Mouse (Mus musculus) c-Kit-positive CD71-negative TER-119-negative erythroid progenitor cells, embryonic 14.5 days (primary cell): ENCODE data around the gene Ccsap.
A peak's percentile ranks its signal among the peaks of the same experiment; 100 is the strongest.

Experiments used
- DNase-seq: peaks from one replicate; pipeline ENCODE4 v3.0.0-alpha.2; 2013; ENCODE audit warnings: low read depth

Ccsap gene

GRCm38 (mm10) chr8:123877865-123878264, 17.9 kb upstream of the Ccsap start:
- no peak for DNase-seq

GRCm38 (mm10) chr8:123874324-123874723, 14.3 kb upstream of the Ccsap start:
- no peak for DNase-seq

DNA sequence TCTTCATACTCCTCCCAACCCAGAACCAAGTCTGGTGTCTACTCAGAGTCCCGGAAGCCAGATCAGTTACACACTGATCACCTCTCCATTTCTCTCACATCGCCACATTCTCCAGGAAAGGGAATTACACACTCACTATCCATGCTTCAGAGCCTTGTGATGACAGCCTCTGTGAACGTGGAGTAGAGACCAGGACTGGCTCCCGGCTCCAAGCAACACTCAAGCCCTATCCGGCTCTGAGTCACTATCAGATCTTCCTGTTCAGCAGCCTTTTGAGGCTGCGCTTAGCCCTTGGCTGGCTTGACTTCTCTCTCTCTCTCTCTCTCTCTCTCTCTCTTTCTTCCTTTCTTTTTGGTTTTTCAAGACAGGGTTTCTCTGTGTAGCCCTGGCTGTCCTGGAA, 13.4 kb upstream of the Ccsap start:
- DNase-seq, result no peak

GRCm38 (mm10) chr8:123872048-123872447, 12.0 kb upstream of the Ccsap start:
- no peak for DNase-seq

GRCm38 (mm10) chr8:123866971-123867370, 7.0 kb upstream of the Ccsap start:
- DNase-seq, result no peak

GRCm38 (mm10) chr8:123865786-123866185, 5.8 kb upstream of the Ccsap start:
- DNase-seq, result no peak

DNA sequence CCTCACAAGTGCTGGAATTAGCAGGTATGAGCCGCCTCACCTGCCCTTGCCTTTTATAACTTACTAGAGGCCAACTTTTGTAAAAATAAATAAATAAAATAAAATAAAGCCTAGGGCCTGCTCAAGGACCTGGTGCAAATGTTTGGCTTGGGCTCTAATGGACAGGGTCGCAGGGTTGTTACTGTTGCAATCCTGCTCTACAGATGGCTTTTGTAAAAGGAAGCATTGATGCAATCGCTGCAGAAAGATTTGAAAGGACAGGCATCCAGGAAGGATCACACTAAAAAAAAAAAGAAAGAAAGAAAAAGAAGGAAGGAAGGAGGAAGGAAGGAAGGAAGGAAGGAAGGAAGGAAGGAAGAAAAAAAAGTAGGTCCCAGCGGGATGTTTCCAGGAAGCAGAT, 377 bp upstream of the Ccsap start:
- no peak for DNase-seq

- DNase-seq, result peak; percentile 85
These were observed 915 bp downstream of the Ccsap start for GRCm38 (mm10) chr8:123858941-123859647.

DNA sequence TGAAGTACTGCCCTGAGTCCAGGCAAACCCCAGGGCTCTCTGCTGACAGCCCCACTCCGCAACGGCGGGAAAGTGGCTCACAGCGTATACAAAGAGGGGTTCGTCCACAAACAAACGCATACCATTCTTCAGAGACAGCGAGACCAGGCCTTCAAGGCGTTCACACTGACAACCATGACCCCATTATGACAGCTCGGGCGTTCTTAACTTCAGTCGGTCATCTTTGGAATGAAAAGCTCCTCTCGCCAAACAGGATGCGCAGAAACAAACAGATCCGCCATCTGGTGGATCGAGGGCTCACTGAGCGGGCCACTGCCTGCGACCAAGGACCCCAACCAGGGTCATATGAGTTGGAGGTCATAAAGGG, 1.5 kb downstream of the Ccsap start:
- no peak for DNase-seq

DNA sequence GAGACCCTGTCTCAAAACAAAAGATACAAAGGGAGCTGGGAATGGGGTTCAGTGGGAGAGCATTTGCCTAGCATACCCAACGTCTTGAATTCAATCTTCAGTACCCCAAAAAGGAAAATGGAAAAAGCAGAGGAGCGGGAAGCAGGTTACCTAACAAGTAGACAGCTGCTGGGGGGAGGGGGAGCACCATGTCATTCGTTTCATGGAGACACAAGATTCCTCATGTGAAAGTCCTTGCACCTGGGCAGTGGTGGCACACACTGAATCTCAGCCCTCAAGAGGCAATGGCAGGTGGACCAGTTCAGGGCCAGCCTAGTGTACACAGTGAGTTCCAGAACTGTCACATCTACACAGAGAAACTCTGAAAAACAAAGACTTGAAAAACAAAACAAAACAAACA, 2.6 kb downstream of the Ccsap start:
- DNase-seq, result no peak

- DNase-seq, result no peak
These were observed 5.1 kb downstream of the Ccsap start for GRCm38 (mm10) chr8:123854733-123855475.

GRCm38 (mm10) chr8:123854252-123854651, 5.8 kb downstream of the Ccsap start:
- DNase-seq, result no peak

DNA sequence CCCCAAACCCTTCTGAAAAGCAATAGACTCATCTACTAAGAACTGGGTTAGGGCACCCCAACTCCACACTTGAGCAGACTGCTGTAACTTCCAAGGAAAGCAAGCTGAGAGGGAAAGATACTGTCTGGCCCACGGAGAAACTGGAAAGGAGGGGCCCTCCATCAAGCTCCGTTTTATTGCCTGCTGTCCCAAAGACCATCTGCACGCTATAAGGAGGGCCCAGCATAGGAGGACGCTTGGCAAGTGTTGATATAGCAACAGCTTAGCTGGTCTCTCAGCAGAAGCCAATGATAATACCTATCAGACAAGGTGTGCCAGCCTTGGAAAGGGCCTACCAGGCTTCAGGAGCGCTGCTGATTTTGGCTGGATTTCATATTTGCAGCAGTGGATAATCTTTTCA, 8.4 kb downstream of the Ccsap start:
- no peak for DNase-seq

DNA sequence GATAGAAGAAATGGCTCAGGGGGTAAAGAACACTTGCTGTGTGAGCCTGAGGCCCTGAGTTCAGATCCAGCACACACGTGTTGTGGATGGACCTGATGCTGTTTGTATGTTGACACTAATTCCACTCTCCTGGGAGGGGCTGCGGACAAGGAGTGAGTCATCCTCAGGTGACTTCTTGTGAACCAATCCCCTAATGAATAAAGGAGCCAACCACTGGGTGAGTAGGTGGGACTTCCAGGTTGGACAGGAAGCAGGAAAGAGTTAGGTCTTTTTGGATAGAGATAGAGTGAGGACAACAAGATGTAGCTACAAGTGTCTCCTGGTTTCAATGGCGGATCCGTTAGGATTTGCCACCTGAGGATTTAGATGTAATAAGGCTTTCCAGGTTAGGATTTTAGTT, 10.7 kb downstream of the Ccsap start:
- DNase-seq, result no peak

DNA sequence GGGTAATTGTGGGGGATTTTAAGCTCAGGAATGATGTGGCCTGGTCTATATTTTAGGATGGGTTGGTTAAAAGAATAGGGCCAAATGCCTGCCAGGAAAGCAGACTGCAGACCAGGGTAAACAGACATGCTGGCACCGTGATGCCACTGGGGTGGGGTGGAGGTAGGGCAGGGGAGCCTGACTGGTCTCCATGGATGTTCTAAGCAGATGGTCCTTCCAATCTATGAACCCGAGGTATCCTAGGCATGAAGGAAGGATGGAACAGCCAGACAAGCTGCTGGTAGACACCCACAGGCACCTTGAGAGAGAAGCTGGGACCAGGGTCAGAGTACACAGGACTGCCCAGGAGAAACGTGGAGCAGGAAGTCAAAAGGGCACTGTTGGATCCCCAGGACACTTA, 12.5 kb downstream of the Ccsap start:
- DNase-seq, result no peak

GRCm38 (mm10) chr8:123846509-123846908, 13.5 kb downstream of the Ccsap start:
- no peak for DNase-seq

- DNase-seq, result no peak
These were observed 14.0 kb downstream of the Ccsap start for GRCm38 (mm10) chr8:123845991-123846390.

- DNase-seq, result no peak
These were observed 14.9 kb downstream of the Ccsap start for GRCm38 (mm10) chr8:123845114-123845513.

DNA sequence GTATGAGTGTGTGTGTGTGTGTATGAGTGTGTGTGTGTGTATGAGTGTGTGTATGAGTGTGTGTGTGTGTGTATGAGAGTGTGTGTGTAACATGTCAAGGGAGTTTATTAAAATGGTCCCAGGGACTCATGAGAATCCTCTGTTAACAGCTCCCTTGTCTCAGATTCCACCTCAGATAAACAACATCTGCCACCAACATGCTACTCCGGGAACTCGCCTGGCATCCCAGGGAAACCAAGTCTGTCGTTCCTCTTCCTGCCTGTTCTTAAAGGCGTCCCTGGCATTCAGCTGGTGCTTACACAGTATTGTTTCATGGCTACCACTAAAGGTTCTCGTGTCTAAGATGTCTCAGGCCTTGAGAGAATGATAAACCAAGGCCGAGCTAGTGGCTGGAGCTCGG, 15.7 kb downstream of the Ccsap start:
- no peak for DNase-seq

DNA sequence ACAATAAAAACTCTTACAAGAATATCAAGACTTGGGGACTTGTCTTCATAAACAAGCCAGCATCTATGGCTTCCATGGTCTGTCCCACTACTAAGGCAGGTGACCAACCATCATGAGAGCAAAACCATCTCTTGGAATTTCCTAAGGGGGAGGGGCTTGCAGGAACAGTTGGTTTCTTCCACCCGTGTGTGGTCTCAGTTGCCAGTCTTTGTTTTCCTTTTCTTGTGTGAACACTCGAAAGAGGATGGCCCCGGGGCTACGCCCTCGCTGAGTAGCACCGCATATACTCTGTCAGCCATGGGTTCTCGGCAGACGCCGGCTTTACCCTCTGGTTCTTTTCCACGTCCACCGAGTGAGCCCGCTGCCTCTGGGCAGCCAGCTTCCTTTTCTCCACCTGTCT, 17.9 kb downstream of the Ccsap start:
- no peak for DNase-seq

GRCm38 (mm10) chr8:123840578-123841345, 19.2 kb downstream of the Ccsap start:
- DNase-seq, result no peak

- DNase-seq, result no peak
These were observed 21.5 kb downstream of the Ccsap start for GRCm38 (mm10) chr8:123838496-123838895.

DNA sequence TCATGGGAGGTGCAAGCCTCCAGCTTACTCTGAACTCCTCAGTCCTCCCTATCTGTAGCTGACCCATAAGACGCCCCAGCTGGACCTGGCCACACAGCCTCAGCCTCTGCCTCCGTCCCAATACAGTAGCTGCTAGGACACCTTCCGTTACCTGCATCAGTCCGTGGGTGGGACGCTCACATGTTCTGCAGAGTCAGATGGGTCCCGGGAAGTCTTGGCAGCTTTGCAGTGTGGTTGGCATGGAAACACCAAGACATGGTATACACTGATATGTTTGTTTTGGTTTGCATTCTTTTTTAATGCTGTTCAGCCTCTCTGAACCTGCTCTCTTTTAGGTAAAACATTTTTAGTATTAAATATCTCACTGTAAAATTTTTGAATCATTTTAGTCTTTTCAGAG, 23.7 kb downstream of the Ccsap start:
- no peak for DNase-seq
